Mouse (Mus musculus) bone marrow macrophage, adult 2 months (primary cell): ENCODE measurements around the gene Edc4.

Experiments used
- CTCF ChIP-seq: IDR thresholded peaks from 2 replicates; pipeline ENCODE4 v1.5.1; 2012; ENCODE audit warnings: low read depth, mild to moderate bottlenecking, low read length, moderate library complexity
- POLR2A ChIP-seq: IDR thresholded peaks from 2 replicates; pipeline ENCODE4 v1.6.1; 2012; ENCODE audit warnings: mild to moderate bottlenecking, low read depth, low read length, borderline replicate concordance

DNA sequence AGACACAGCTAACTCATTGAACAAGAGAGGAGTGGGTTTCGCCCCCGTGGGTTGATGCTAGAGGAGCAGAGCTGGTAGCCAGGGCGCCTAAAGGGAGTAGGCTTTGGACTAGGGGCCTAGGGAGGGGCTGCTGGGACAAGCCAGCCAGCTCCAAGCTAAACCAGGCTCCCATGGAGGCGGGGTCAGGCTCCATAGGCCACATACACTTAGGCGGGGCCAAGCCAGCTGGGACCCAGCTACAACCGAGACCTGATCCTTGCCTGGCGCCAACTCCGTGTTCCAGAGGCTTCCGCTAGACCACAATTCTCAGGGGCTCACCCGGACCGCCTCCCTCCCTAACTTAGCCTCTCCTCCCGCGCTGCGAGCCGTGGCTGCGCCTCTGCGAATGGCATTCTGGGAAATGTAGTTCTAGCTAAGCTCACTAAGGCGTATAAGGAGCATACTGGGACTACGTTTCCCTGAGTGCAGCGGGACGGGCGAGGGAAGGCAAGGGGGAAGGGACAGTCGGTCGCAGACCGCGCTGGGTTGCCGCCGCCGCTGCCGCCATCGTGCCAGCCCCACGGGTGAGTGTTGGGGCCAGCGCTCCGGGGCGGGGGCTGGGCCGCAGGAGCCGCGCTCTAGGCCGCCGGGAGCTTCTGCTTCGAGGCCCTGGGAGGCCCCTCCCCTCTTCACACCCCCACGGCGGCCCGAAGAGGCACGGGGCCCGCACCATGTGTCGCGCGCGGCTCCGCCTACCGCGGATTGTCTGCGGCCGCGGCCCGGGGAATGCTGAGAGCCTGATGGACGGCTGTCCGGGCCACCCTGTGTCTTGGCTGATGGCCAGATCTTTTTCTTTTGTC lies 20.3 kb upstream of the Edc4 start, which contains the start of gene Nutf2:
- no peak for TF ChIP-seq POLR2A
- TF ChIP-seq CTCF, result no peak
